Mouse (Mus musculus) B cell, adult 2 months (primary cell): ENCODE results near the gene Dock2.

Source experiments
- DNase-seq, 2 experiments: peaks; one replicate each; pipeline ENCODE4 v3.0.0; 2022

Dock2 gene

DNA sequence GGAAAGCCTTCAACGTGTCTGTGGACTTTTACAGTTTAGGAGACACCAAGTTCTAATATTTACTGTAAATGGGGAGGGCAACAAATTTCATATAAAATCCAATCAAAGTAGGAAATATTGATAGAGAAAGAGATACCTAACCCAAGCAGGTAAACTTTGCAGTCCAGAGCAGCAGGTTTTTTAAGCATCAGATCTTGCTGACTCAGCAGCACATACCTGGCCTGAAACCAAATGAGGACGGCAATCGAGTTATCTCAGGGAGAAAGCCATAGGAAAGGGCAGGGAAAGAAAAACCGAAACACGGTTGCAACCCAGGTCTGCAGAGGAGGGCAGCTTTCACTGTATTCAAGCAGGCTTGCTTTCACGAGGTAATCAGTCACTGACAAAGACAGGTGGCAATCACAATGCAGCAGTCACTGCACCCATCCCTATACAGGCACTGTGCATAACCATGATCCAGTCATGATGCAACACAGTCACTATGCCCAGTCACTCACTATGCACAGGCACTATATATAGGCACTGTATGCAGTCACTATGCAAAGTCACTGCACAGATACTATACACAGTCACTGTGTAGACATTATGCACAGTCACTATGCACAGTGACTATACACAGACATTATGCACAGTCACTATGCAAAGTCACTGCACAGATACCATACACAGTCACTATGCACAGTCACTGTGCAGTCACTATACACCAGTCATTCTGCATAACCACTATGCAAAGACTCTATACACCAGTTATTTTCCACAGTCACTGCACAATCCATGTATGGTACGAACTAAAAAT, 258.4 kb downstream of the Dock2 start:
- DNase-seq, result no peak

DNA sequence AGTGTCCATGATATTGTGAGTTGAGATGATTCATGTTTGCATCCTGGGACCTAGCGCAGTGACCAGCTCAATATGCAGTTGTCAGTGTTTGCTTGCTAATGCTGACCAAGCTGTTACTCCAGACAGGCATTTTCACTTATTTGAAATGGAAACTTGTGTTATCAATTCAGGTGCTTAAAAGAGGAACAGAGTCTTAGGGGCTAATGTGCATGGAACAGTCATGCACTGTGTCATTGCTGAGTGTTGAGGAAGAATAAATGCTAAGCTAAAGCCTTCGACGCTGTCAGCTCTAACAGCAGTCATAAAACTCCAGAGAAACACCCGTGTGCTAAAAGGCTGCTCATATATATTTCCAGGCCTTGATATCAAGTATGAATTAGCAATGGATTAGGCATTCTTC, 259.1 kb downstream of the Dock2 start:
- no peak for DNase-seq

DNA sequence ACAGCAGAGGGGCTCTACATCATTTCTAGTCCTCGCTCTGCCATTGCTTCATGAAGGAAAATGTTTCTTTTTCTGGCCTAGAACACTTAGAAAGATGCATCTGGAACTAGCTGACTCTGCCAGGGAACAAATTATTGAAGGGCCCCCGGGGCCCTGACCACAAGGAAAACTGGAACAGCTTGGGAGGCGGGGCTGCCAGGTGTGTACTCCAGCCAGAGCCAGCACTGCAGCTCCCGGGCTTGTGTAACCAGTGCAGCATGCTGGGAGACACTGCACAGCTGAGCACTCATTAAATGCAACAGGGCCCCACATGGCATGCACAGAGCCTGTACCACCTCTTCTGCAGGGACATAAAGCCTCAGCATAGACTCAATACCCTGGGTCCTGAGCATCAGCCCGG, 265.1 kb downstream of the Dock2 start:
- no peak for DNase-seq

DNA sequence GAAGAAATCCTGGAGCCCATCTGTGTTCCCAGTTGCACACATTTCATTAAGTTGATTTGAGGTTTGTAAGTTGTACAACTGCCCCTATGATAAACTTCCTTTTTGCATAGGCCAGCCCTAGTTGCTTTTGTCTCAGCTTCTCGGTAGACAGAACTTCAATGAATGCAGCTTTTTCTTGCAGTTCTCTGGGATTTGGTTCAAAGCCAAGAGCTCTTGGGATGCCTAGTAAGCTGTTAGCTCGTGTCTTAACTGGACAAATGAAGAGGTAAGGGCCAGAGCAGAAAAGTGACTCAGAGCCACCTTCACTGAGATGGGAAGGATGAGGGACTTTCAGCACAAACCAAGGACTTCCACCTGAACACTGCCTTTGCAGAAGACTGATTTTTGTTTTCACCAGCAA, 266.7 kb downstream of the Dock2 start:
- DNase-seq, result no peak

- no peak for DNase-seq
These were observed 268.4 kb downstream of the Dock2 start for GRCm38 (mm10) chr11:34515301-34515700.

- no peak for DNase-seq
These were observed 277.3 kb downstream of the Dock2 start for GRCm38 (mm10) chr11:34506390-34506789.

GRCm38 (mm10) chr11:34499663-34500062, 284.0 kb downstream of the Dock2 start:
- no peak for DNase-seq

DNA sequence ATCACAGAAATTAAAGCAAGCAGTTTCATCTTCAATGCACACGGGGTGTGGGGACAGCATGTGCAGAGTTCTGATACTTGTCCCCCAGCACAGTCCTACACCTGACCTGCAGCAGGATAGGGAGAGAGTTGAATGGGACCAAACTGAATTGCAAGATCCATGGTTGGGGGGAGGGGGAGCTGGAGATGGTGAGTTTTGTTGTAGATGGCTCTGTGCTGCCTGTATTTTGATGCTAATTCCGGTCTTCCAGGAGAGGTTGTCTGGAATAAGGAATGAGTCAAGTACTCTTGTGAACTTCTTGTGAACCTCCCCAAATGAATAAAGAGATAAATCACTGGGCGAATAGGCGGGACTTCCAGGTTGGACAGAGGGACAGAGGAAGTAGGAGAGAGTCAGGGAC, 289.0 kb downstream of the Dock2 start:
- DNase-seq, result no peak

DNA sequence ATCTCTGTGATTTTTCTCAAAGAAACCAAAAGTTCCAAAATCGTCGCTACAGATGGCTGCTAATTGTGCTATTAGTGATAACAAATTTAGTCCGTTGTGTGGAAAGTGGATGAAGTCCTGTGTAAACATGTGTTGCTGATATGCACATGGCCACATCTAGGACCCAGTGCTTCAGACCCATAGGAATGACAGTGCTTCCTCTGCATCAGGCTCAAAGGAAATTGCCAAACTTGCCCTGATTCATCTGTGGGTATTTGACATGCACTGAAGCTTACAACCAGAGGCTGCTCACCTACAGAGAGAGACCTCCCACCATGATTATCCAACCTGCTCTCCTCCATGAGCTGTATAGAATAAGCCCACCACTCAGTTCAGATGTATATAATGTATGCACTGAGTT, 290.7 kb downstream of the Dock2 start:
- no peak for DNase-seq

- DNase-seq, result no peak
These were observed 291.5 kb downstream of the Dock2 start for GRCm38 (mm10) chr11:34492223-34492622.

GRCm38 (mm10) chr11:34489548-34489947, 294.1 kb downstream of the Dock2 start:
- no peak for DNase-seq

DNA sequence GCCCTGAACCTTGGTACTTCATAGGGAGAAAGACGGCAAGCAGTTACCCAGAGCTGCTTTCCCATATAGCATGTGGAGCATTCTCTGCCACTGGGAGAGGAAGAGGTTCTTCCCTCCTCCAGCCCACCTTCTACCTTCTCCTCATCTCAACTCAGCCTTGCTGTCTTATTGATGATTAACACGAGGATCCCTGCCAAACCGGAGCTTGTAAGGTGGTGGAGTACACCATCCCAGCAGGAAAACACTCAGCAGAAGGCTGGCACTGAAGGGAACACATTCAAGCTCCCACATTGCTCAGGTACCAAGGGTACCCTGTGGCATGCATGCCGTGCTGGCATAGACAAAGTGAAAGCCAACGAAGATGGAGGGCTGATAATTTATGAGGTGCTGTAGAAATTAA, 304.4 kb downstream of the Dock2 start:
- DNase-seq, result no peak

DNA sequence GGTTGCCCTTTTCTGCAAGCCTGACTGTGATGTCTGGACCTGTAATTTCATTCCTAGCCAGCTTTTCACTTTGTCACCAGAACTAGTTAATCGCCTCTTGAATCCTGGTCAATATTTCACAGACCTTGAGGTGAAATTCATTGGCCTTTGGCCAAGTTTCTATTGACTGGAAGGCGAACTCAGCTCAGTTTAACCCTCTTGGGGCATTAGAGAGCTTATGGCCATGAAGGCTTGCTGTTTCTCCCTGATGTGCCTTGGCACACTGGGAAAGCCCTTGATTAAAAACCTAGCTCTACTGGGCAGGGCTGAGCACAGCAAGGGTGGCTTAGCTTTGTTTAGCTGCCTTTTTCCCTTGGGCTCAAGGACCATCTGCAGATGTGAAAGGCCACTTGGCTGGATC, 313.9 kb downstream of the Dock2 start:
- DNase-seq, result no peak

- no peak for DNase-seq
These were observed 315.1 kb downstream of the Dock2 start for GRCm38 (mm10) chr11:34468571-34468970.

DNA sequence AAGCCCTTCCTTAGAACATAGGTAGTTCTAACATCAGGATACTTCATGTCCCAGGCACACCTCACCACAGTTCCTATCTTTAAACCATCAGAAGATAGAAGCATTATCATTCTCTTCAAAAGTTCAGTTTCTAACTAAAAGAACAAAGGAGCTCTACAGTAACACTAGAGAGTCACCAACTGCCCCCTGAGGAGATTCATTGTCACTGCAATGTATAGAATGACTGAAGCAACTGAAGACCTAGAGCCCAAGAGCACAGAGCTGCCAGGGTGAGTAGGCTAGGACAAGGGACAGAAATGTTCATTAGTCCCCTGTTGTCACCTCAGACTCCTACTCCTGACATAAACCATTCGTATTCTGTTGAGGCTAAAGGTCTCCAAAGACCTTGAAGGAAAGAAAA, 316.6 kb downstream of the Dock2 start:
- DNase-seq, result no peak

- DNase-seq, result no peak
These were observed 333.7 kb downstream of the Dock2 start for GRCm38 (mm10) chr11:34449944-34450343.

- peak; percentile 26 to 32 for DNase-seq
These were observed 335.8 kb downstream of the Dock2 start for GRCm38 (mm10) chr11:34447891-34448290.

DNA sequence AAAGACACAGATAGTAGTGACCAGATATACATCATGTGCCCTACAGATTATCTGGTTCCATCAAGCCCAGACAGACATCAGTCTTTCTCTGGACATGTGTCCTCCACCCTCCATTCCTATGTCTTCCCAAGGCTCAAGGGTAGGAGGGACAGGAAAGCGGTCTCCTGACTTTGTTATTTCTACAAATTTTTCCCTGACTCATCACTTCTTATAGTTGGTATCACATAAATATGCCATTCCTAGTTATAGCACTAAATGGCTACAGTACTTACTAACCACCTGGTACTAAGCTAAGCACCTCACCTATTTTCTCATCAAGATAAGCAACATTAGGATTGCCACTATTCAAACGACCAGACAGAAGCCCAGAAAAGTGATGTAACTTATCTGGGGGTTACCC, 345.3 kb downstream of the Dock2 start:
- DNase-seq, result no peak

- no peak for DNase-seq
These were observed 346.2 kb downstream of the Dock2 start for GRCm38 (mm10) chr11:34437446-34437845.

- DNase-seq, result no peak
These were observed 351.7 kb downstream of the Dock2 start for GRCm38 (mm10) chr11:34431978-34432377.

GRCm38 (mm10) chr11:34431371-34431770, 352.3 kb downstream of the Dock2 start:
- DNase-seq, result no peak

- no peak for DNase-seq
These were observed 352.8 kb downstream of the Dock2 start for GRCm38 (mm10) chr11:34430940-34431339.

GRCm38 (mm10) chr11:34427212-34427611, 356.5 kb downstream of the Dock2 start:
- DNase-seq, result no peak

- DNase-seq, result no peak
These were observed 359.1 kb downstream of the Dock2 start for GRCm38 (mm10) chr11:34424546-34424945.

DNA sequence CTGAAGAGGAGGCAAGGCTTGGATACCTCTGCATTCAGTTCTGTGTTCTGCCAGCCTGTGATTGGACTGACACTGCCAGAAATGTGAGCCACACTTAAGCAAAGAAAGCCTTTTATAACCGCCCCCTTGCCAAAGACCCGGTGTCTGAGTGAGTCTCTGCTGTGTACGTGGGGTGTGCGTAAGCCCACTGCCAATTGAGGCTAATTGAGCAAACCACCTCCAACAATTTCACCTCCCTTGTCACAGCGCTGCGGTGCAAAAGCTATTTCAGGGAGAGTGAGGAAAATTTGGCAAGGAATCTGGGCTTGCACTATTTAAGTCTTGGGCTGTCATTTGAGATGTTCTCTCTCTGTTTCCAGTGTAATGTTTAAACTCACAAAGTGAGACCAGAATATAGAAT, 362.6 kb downstream of the Dock2 start:
- DNase-seq, result no peak
